Mouse (Mus musculus): ENCODE measurements at regions not wholly inside any gene's neighbourhood (a gene's known extent, or its start where the extent isn't known, plus 50 kb on each side); places are given as distances from the start of the nearest gene placed in this dataset.

- intact Hi-C loops (cut with DNase I): no loop called here
Observed at GRCm38 (mm10) chr12:25407301-25407700, 310.4 kb upstream of the Id2 start.

GRCm38 (mm10) chr12:25400326-25400725 is 303.4 kb upstream of the Id2 start:
- intact Hi-C loops (cut with DNase I): no loop called here

GRCm38 (mm10) chr12:25398726-25399125 is 301.8 kb upstream of the Id2 start:
- intact Hi-C loops (cut with DNase I): no loop called here

GRCm38 (mm10) chr12:25394326-25394725 is 297.4 kb upstream of the Id2 start:
- intact Hi-C loops (cut with DNase I): no loop called here

- intact Hi-C loops (cut with DNase I): no loop called here
Observed at GRCm38 (mm10) chr12:25393501-25393900, 296.6 kb upstream of the Id2 start.

GRCm38 (mm10) chr12:25389202-25389601 is 292.3 kb upstream of the Id2 start:
- intact Hi-C loops (cut with DNase I): no loop called here

GRCm38 (mm10) chr12:25387791-25388280 is 290.9 kb upstream of the Id2 start:
- intact Hi-C loops (cut with DNase I): no loop called here

- intact Hi-C loops (cut with DNase I): loop anchor here (5.0 kb wide), 1 partner anchor 71 kb away; no protein-coding TSS in a partner anchor
Observed at GRCm38 (mm10) chr12:25382961-25383360, 286.0 kb upstream of the Id2 start.

- intact Hi-C loops (cut with DNase I): loop anchor here (5.0 kb wide), 1 partner anchor 70 kb away; no protein-coding TSS in a partner anchor
Observed at GRCm38 (mm10) chr12:25382475-25382874, 285.5 kb upstream of the Id2 start.

GRCm38 (mm10) chr12:25381619-25382018 is 284.7 kb upstream of the Id2 start:
- intact Hi-C loops (cut with DNase I): loop anchor here (2.0 to 5.0 kb wide), 2 partner anchors 69 to 285 kb away; partner anchors contain the start of gene Id2

GRCm38 (mm10) chr12:25379996-25380395 is 283.1 kb upstream of the Id2 start:
- intact Hi-C loops (cut with DNase I): loop anchor here (2.0 to 5.0 kb wide), 2 partner anchors 68 to 283 kb away; partner anchors contain the start of gene Id2

GRCm38 (mm10) chr12:25379016-25379415 is 282.1 kb upstream of the Id2 start:
- intact Hi-C loops (cut with DNase I): no loop called here

- intact Hi-C loops (cut with DNase I): no loop called here
Observed at GRCm38 (mm10) chr12:25378036-25378645, 281.2 kb upstream of the Id2 start.

GRCm38 (mm10) chr12:25376451-25376850 is 279.5 kb upstream of the Id2 start:
- intact Hi-C loops (cut with DNase I): no loop called here

GRCm38 (mm10) chr12:25367541-25367940 is 270.6 kb upstream of the Id2 start:
- intact Hi-C loops (cut with DNase I): no loop called here

GRCm38 (mm10) chr12:25365600-25366267 is 268.8 kb upstream of the Id2 start:
- intact Hi-C loops (cut with DNase I): no loop called here

- intact Hi-C loops (cut with DNase I): no loop called here
Observed at GRCm38 (mm10) chr12:25364966-25365568, 268.1 kb upstream of the Id2 start.

GRCm38 (mm10) chr12:25363839-25364238 is 266.9 kb upstream of the Id2 start:
- intact Hi-C loops (cut with DNase I): no loop called here

- intact Hi-C loops (cut with DNase I): no loop called here
Observed at GRCm38 (mm10) chr12:25363341-25363740, 266.4 kb upstream of the Id2 start.

GRCm38 (mm10) chr12:25362771-25363170 is 265.8 kb upstream of the Id2 start:
- intact Hi-C loops (cut with DNase I): no loop called here

GRCm38 (mm10) chr12:25360726-25361125 is 263.8 kb upstream of the Id2 start:
- intact Hi-C loops (cut with DNase I): no loop called here

- intact Hi-C loops (cut with DNase I): no loop called here
Observed at GRCm38 (mm10) chr12:25359931-25360330, 263.0 kb upstream of the Id2 start.

Data from adrenal gland (tissue).